Mouse (Mus musculus) liver, postnatal 0 days (tissue): ENCODE data around the gene Galnt10. TPM values are rescaled to one million over a fixed set of nuclear protein-coding genes. Genes with fewer than 3 reads are reported as not detected.

Experiments used
- ATAC-seq: fragments of 200-750 bp; cut with Nextera tagmentation; 2 replicates; pipeline ENCODE4 v1.8.0; 2017; ENCODE audit warnings: mild to moderate bottlenecking, moderate library complexity
- DNase-seq: peaks from one replicate; pipeline ENCODE4 v3.0.0-alpha.2; 2016
- H3K27ac ChIP-seq: fragments of 300-500 bp; sonication (generic); 2 replicates; pipeline ENCODE4 v1.5.1; 2014; ENCODE audit warnings: antibody characterized with exemption, moderate library complexity, mild to moderate bottlenecking, low read depth
- H3K27me3 ChIP-seq: fragments of 300-500 bp; sonication (generic); 2 replicates; pipeline ENCODE4 v1.6.1; 2014; ENCODE audit warnings: low read length, control low read depth, mixed read lengths; ENCODE audit not compliant: insufficient read depth
- H3K36me3 ChIP-seq: fragments of 300-500 bp; sonication (generic); replicated peaks from 2 replicates; pipeline ENCODE4 v1.6.1; 2014; ENCODE audit warnings: mild to moderate bottlenecking, control low read depth, low read length, moderate library complexity, mixed read lengths; ENCODE audit not compliant: insufficient read depth
- H3K4me1 ChIP-seq: fragments of 300-500 bp; sonication (generic); 2 replicates; pipeline ENCODE4 v1.6.1; 2014; ENCODE audit warnings: antibody characterized with exemption, mild to moderate bottlenecking, control low read depth; ENCODE audit not compliant: insufficient read depth
- H3K4me2 ChIP-seq: fragments of 300-500 bp; sonication (generic); 2 replicates; pipeline ENCODE4 v1.6.1; 2014; ENCODE audit warnings: low read depth, mild to moderate bottlenecking, low read length, moderate library complexity, mixed read lengths
- H3K4me3 ChIP-seq: fragments of 300-500 bp; sonication (generic); 2 replicates; pipeline ENCODE4 v1.5.1; 2014; ENCODE audit warnings: low read depth, low read length
- H3K9ac ChIP-seq: fragments of 300-500 bp; sonication (generic); replicated peaks from 2 replicates; pipeline ENCODE4 v1.6.1; 2014; ENCODE audit warnings: mild to moderate bottlenecking, moderate library complexity
- H3K9me3 ChIP-seq: fragments of 300-500 bp; sonication (generic); 2 replicates; pipeline ENCODE4 v1.6.1; 2016; ENCODE audit warnings: mild to moderate bottlenecking, control low read depth, low read length, mixed read lengths
- CTCF ChIP-seq: sonication (generic); IDR thresholded peaks from 2 replicates; pipeline ENCODE4 v1.5.1; 2016; ENCODE audit warnings: antibody characterized with exemption, low read depth
- EP300 ChIP-seq: IDR thresholded peaks from 2 replicates; pipeline ENCODE4 v1.6.1; 2016; ENCODE audit warnings: antibody characterized with exemption, low read depth, mild to moderate bottlenecking
- WGBS: fragments of 180-500 bp; shearing (Covaris S2); extraction: QIAGEN DNeasy Blood & Tissue Kit; methylation state at CpG from one replicate; pipeline ENCODE4 v1.1.7; 2014; ENCODE audit not compliant: insufficient replicate concordance; 5-methylcytosine and 5-hydroxymethylcytosine counted together
- polyA plus RNA-seq: library from polyadenylated mRNA; unstranded; fragments of >200 nt; fragmentation: Nextera tagmentation; extraction: Ambion mirVana; gene quantifications from 2 replicates; pipeline ENCODE4 v1.2.1, GENCODE M21; 2015

Galnt10 gene
- polyA plus RNA-seq, 1 experiment from 2014 or later, result 8.2 TPM

DNA sequence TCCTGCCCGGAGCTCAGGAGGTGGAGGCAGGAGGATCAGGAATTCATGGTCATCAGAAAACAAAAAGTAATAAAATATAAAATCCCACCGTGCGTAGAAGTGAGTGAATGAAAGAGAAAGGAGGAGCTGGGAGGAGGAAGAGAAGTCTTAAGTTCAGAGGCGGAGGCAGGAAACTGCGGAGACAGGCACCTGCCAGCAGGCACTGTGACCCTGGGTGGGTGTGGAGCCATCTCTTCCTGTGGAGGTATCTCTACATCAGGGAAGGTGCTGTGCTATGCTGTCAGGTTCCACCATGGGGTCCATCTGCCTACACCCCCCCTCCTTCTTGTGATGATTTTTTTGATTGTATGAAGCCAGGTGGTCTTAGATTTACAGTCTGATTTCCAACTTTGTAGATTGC, 19.5 kb downstream of the Galnt10 start:
- H3K9me3 ChIP-seq, result no peaks in the 10 kb centered on the region
- no peaks in the 10 kb centered on the region for H3K27me3 ChIP-seq
- ATAC-seq (no peak), DNase-seq (no peak)
- H3K4me2 ChIP-seq, result no peak overlapping the region
- no peak overlapping the region for H3K9ac ChIP-seq
- peaks cover 18% of the 10 kb centered on the region for H3K4me1 ChIP-seq
- no peak overlapping the region for H3K4me3 ChIP-seq
- WGBS, result 81% methylated on average over 5 of the region's 5 CpGs
- no peaks in the 10 kb centered on the region for H3K36me3 ChIP-seq
- TF ChIP-seq CTCF, result no peak
- no peak for TF ChIP-seq EP300
- no peak overlapping the region for H3K27ac ChIP-seq

- H3K4me1 ChIP-seq, result peaks cover 14% of the 10 kb centered on the region
- DNase-seq (no peak), ATAC-seq (no peak)
- 83% methylated on average over 8 of the region's 8 CpGs for WGBS
- no peak overlapping the region for H3K27ac ChIP-seq
- no peak overlapping the region for H3K4me2 ChIP-seq
- no peak overlapping the region for H3K4me3 ChIP-seq
- no peaks in the 10 kb centered on the region for H3K36me3 ChIP-seq
- H3K9ac ChIP-seq, result no peak overlapping the region
- TF ChIP-seq EP300, result no peak
- TF ChIP-seq CTCF, result no peak
- no peaks in the 10 kb centered on the region for H3K27me3 ChIP-seq
- no peaks in the 10 kb centered on the region for H3K9me3 ChIP-seq
Observed at GRCm38 (mm10) chr11:57668271-57668670, 23.0 kb downstream of the Galnt10 start.

GRCm38 (mm10) chr11:57669522-57669921, 24.3 kb downstream of the Galnt10 start:
- DNase-seq, result no peak
- Histone ChIP-seq H3K4me1 (peaks cover 11% of the 10 kb centered on the region), H3K27me3 (no peaks in the 10 kb centered on the region), H3K9me3 (no peaks in the 10 kb centered on the region), H3K36me3 (no peaks in the 10 kb centered on the region), H3K27ac (no peak overlapping the region), H3K4me3 (no peak overlapping the region), H3K9ac (no peak overlapping the region), H3K4me2 (no peak overlapping the region)
- ATAC-seq, result no peak
- 75% methylated on average over 6 of the region's 6 CpGs for WGBS
- TF ChIP-seq EP300 (no peak), CTCF (no peak)

DNA sequence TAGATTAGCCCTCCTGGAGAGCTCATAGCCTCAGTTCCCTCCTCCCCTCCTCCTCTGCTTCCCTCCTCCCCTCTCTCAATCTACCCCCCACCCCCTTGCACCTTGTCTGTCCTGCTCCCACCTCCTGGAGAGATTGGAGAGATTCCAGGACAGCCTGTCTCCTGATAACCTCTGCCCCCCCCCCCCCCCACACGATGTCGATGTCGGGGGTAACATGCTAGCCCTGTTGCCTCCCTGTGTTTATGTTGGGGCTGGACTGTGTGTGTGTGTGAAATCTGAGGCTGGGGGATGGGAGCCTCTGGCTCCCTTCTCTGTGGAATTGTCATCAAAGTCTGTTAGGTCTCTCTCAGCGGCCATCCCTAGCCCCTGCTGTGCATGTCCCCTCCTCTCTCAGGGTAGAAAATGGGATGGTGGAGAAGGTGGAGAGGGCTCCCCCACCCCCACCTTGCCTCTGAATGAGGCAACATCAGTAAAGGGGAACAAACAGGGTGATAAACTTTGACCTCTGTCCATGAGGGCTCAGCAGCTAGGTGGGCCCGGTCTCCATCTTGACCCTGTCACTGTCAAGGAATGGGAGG, 26.0 kb downstream of the Galnt10 start:
- no peaks in the 10 kb centered on the region for H3K36me3 ChIP-seq
- no peak overlapping the region for H3K4me3 ChIP-seq
- peaks cover 12% of the 10 kb centered on the region; the same call in 1 of the 2 replicates for H3K4me1 ChIP-seq
- no peaks in the 10 kb centered on the region for H3K9me3 ChIP-seq
- TF ChIP-seq EP300 (no peak), CTCF (no peak)
- no peak overlapping the region for H3K9ac ChIP-seq
- H3K4me2 ChIP-seq, result no peak overlapping the region; the same call in 1 of the 2 replicates
- no peak for DNase-seq
- H3K27me3 ChIP-seq, result no peaks in the 10 kb centered on the region
- WGBS, result 27% methylated on average over 5 of the region's 5 CpGs
- peak; percentile 66; the same call in 1 of the 2 replicates for ATAC-seq
- H3K27ac ChIP-seq, result no peak overlapping the region

DNA sequence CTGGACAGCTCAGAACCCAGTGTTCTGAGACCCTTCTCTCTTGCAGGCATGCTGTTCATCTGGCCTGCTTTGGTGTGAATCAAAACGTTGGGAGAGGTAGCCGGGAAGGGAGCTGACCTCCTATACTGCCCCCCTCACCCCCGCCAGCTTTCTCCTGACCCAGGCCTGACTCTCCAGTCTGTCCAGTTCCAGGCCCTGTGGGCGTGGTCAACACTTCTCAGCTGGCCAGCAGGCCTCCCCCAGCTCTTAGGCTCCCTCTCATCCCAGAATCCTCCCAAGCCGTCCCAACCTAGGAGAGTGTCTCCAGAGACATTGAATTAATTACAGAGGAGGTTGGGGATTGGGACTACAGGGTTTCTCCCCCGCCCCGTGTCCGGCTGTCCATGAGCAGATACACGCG, 26.6 kb downstream of the Galnt10 start:
- DNase-seq (no peak), ATAC-seq (0 out of 2 replicates have a peak, but pooled peaks have one; percentile 19)
- H3K9me3 ChIP-seq, result no peaks in the 10 kb centered on the region
- H3K9ac ChIP-seq, result no peak overlapping the region
- H3K36me3 ChIP-seq, result no peaks in the 10 kb centered on the region
- no peak overlapping the region for H3K27ac ChIP-seq
- 84% methylated on average over 10 of the region's 10 CpGs for WGBS
- H3K4me2 ChIP-seq, result no peak overlapping the region
- peaks cover 13% of the 10 kb centered on the region for H3K4me1 ChIP-seq
- H3K27me3 ChIP-seq, result no peaks in the 10 kb centered on the region
- TF ChIP-seq CTCF (no peak), EP300 (no peak)
- no peak overlapping the region for H3K4me3 ChIP-seq

DNA sequence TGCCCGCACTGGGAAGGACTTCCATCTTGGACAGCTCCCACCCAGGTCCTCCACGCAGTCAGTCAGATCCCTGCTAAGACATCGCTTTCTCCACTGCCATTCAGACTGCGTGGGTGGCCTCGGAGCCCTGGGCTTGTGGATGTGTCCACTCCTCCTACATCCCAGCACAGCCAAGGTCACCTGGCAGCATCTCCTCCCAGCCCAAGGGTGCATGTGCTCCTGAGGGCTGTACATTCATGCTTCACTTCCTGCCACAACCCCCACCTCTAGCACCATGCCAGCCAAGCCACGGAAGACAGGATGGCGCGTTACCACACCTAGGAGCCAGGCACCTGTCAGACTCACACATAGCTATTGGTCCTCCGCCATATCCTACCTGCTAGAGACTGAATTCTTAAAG, 27.8 kb downstream of the Galnt10 start:
- Histone ChIP-seq H3K4me3 (no peak overlapping the region), H3K4me2 (no peak overlapping the region), H3K27ac (no peak overlapping the region), H3K27me3 (no peaks in the 10 kb centered on the region), H3K36me3 (no peaks in the 10 kb centered on the region), H3K9me3 (no peaks in the 10 kb centered on the region), H3K4me1 (peaks cover 20% of the 10 kb centered on the region), H3K9ac (no peak overlapping the region)
- TF ChIP-seq CTCF (no peak), EP300 (no peak)
- ATAC-seq, result no peak
- 79% methylated on average over 9 of the region's 9 CpGs for whole genome bisulfite sequencing
- DNase-seq, result no peak
